Mouse (Mus musculus): ENCODE measurements around the gene Apmap.

GRCm38 (mm10) chr2:150576256-150576655, 32.1 kb downstream of the Apmap start:
- no peak for TF ChIP-seq POLR2A (IDR thresholded peaks at IDR 0.05; ENCODE audit: insufficient read depth, low read depth, low read length)
- no peak for TF ChIP-seq CTCF (IDR thresholded peaks at IDR 0.05)
- no peak for TF ChIP-seq EP300 (IDR thresholded peaks at IDR 0.05; ENCODE audit: insufficient read depth, low read depth, low read length)

All from heart, adult 2 months (tissue).